In genomic region chr12:86935692-86936282, GRCm38 (mm10) we compare ENCODE assay signal across 29 mouse cellular contexts. TPM values are rescaled to one million over a fixed set of nuclear protein-coding genes. Genes with fewer than 3 reads are reported as not detected.
DNase-seq lines count a peak whose midpoint lies in the region; ATAC-seq and TF ChIP-seq lines count a peak whose summit lies in the region.
"Had no signal": no experiment of that assay in that cellular context is flagged by ENCODE, and none has a peak within 500 bp of the region (broad histone marks: within the 10 kb centered on the region; RNA-seq: fewer than 3 reads in every experiment).

No protein-coding gene starts in this region.

- H3K27ac ChIP-seq in testis, adult 2 months (ENCODE audit: control insufficient read depth, insufficient read depth, low read depth, low read length), result peak overlapping the region; percentile 5; the same call in 1 of the 2 replicates
- no peak overlapping the region for H3K27ac ChIP-seq in hindbrain, embryonic 13.5 days
- H3K27ac ChIP-seq: embryonic facial prominence, embryonic 13.5 days; forebrain, embryonic 10.5 days; limb, embryonic 13.5 days; liver, embryonic 13.5 days; macrophage; neural tube, embryonic 12.5 days had no signal

- no peak for TF ChIP-seq CTCF in testis, adult 2 months (IDR thresholded peaks at IDR 0.05; ENCODE audit: control insufficient read depth, insufficient read depth, insufficient replicate concordance, low read depth, low read length)

- H3K4me3 ChIP-seq in testis, adult 2 months (ENCODE audit: control insufficient read depth, low read depth, low read length), result no peak overlapping the region
- no peak overlapping the region for H3K4me3 ChIP-seq in hindbrain, embryonic 13.5 days
- H3K4me3 ChIP-seq: embryonic facial prominence, embryonic 13.5 days; forebrain, embryonic 10.5 days; limb, embryonic 13.5 days; liver, embryonic 13.5 days; neural tube, embryonic 12.5 days had no signal

- no peak overlapping the region for H3K4me2 ChIP-seq in hindbrain, embryonic 13.5 days
- H3K4me2 ChIP-seq: embryonic facial prominence, embryonic 13.5 days; limb, embryonic 13.5 days; liver, embryonic 13.5 days; lung, embryonic 14.5 days; midbrain, embryonic 11.5 days; neural tube, embryonic 12.5 days had no signal

- intact Hi-C loops in gastrocnemius, postnatal 14 days (cut with DNase I; ENCODE audit: low total_unique reads), result no loop called here

- no peak for ATAC-seq in hindbrain, embryonic 13.5 days (ENCODE audit: low FRiP score)
- ATAC-seq: hindbrain, embryonic 16.5 days; intestine, embryonic 16.5 days had no signal

- no peak for TF ChIP-seq POLR2A in testis, adult 2 months (IDR thresholded peaks at IDR 0.05; ENCODE audit: control insufficient read depth, low read depth, low read length)

- peaks cover 7% of the 10 kb centered on the region; the same call in 1 of the 2 replicates for H3K4me1 ChIP-seq in testis, adult 2 months (ENCODE audit: control insufficient read depth, insufficient read depth, low read length)
- H3K4me1 ChIP-seq in hindbrain, embryonic 13.5 days (replicated peaks), result peaks cover 24% of the 10 kb centered on the region
- H3K4me1 ChIP-seq: liver, embryonic 13.5 days had no signal

- H3K9ac ChIP-seq in hindbrain, embryonic 13.5 days, result no peak overlapping the region
- H3K9ac ChIP-seq: embryonic facial prominence, embryonic 13.5 days; limb, embryonic 13.5 days; liver, embryonic 13.5 days; lung, embryonic 14.5 days; neural tube, embryonic 12.5 days had no signal

- 88% methylated on average over 8 of the region's 8 CpGs for WGBS in hindbrain, embryonic 13.5 days

- no peaks in the 10 kb centered on the region for H3K9me3 ChIP-seq in hindbrain, embryonic 13.5 days
- H3K9me3 ChIP-seq: embryonic facial prominence, embryonic 13.5 days; forebrain, embryonic 10.5 days; liver, embryonic 13.5 days; neural tube, embryonic 12.5 days had no signal

- no peaks in the 10 kb centered on the region for H3K36me3 ChIP-seq in testis, adult 2 months (ENCODE audit: control insufficient read depth, insufficient read depth, low read length)
- H3K36me3 ChIP-seq in hindbrain, embryonic 13.5 days, result no peaks in the 10 kb centered on the region
- H3K36me3 ChIP-seq: embryonic facial prominence, embryonic 13.5 days; forebrain, embryonic 10.5 days; limb, embryonic 13.5 days; liver, embryonic 13.5 days; neural tube, embryonic 12.5 days had no signal

- peak; percentile 58 to 76 for DNase-seq in adrenal gland, adult (ENCODE audit: inconsistent age in 2 of 2, low spot score in 1 of 2)
- DNase-seq in adrenal gland, adult 8-10 months, result no peak
- peak; percentile 49 for DNase-seq in gastrocnemius, postnatal 25 days
- no peak for DNase-seq in gastrocnemius, postnatal 14 days
- DNase-seq in testis, postnatal 14 days (ENCODE audit: low spot score), result no peak
- no peak for DNase-seq in layer of hippocampus, adult 9-11 months
- DNase-seq: adrenal gland, postnatal 10 days; cerebellum, adult 11 months; cerebellum, postnatal 10 days; liver, embryonic 13.5 days; lung, embryonic 14.5 days; thymus, adult 2 months had no signal

- no peaks in the 10 kb centered on the region for H3K27me3 ChIP-seq in testis, adult 2 months (ENCODE audit: control insufficient read depth, insufficient read depth, low read length)
- no peaks in the 10 kb centered on the region for H3K27me3 ChIP-seq in hindbrain, embryonic 13.5 days
- H3K27me3 ChIP-seq: CH12.LX; embryonic facial prominence, embryonic 13.5 days; limb, embryonic 13.5 days; neural tube, embryonic 12.5 days had no signal

RNA-seq across cellular contexts. Expression of gene Cipc, which starts 11.1 kb away (rescaled TPM):
- 10 to 100 TPM; 25.4 to 43.9 (median 32.1) TPM for total RNA-seq in adrenal gland, adult 8-10 months (2022)
- 10 to 100 TPM; 22.7 to 32.3 TPM for total RNA-seq in gastrocnemius, postnatal 25 days (2021)
- total RNA-seq in gastrocnemius, postnatal 14 days (2021), result 10 to 100 TPM; 20.2 to 20.3 TPM
- polyA plus RNA-seq in testis, adult 2 months (2012; rRNA removed), result 42.7 and 45.6 TPM in 2 replicates
- 44.1 and 45.4 TPM in 2 replicates for polyA plus RNA-seq in hindbrain, embryonic 13.5 days (2015; fragmentation: Nextera tagmentation; extraction: Ambion mirVana)

RNA-seq across cellular contexts. Expression of gene Irf2bpl, which starts 51.2 kb away (rescaled TPM):
- 10 to 100 TPM; 69.8 to 92.2 (median 82.8) TPM for total RNA-seq in adrenal gland, adult 8-10 months (2022)
- total RNA-seq in gastrocnemius, postnatal 25 days (2021), result 10 to 100 TPM; 22.0 to 24.0 TPM
- total RNA-seq in gastrocnemius, postnatal 14 days (2021), result 10 to 100 TPM; 41.8 to 42.8 TPM
- polyA plus RNA-seq in testis, adult 2 months (2012; rRNA removed), result 2.8 and 3.2 TPM in 2 replicates
- 66.4 and 70.0 TPM in 2 replicates for polyA plus RNA-seq in hindbrain, embryonic 13.5 days (2015; fragmentation: Nextera tagmentation; extraction: Ambion mirVana)

RNA-seq across cellular contexts. Expression of gene Zdhhc22, which starts 54.4 kb away (rescaled TPM):
- total RNA-seq in adrenal gland, adult 8-10 months (2022), result 1 to 10 TPM; 1.8 to 4.7 (median 3.0) TPM
- total RNA-seq in gastrocnemius, postnatal 25 days (2021), result not detected
- not detected for total RNA-seq in gastrocnemius, postnatal 14 days (2021)
- polyA plus RNA-seq in testis, adult 2 months (2012; rRNA removed), result not detected in 2 replicates
- 12.1 and 13.4 TPM in 2 replicates for polyA plus RNA-seq in hindbrain, embryonic 13.5 days (2015; fragmentation: Nextera tagmentation; extraction: Ambion mirVana)
- total RNA-seq: CH12.LX; granulocyte monocyte progenitor cell, adult 5-6 weeks; heart, postnatal 10 days; MEL had no signal
- polyA plus RNA-seq: forebrain, embryonic 10.5 days; kidney, embryonic 16.5 days; large intestine, adult 2 months; limb, embryonic 13.5 days; liver, embryonic 13.5 days; lung, embryonic 14.5 days; macrophage; spleen, adult 2 months had no signal

Comparison
In these comparisons a context has a peak if more than half of its experiments do, and no peak if none do; other contexts are left out.
1. DNase-seq: peak in adrenal gland, adult (2 of 2) and gastrocnemius, postnatal 25 days (single experiment); none in adrenal gland, adult 8-10 months (single experiment), gastrocnemius, postnatal 14 days (single experiment), testis, postnatal 14 days (single experiment) and layer of hippocampus, adult 9-11 months (single experiment).